Mouse (Mus musculus) midbrain, embryonic 13.5 days (tissue): ENCODE results near the gene Gata2. TPM values are rescaled to one million over a fixed set of nuclear protein-coding genes. Genes with fewer than 3 reads are reported as not detected.
A peak's percentile ranks its signal among the peaks of the same experiment; 100 is the strongest.

ENCODE experiments used
- ATAC-seq: fragments of 200-750 bp; cut with Nextera tagmentation; 2 replicates; pipeline ENCODE4 v1.8.0; 2017; ENCODE audit warnings: mild to moderate bottlenecking, moderate TSS enrichment, moderate library complexity
- H3K27ac ChIP-seq: fragments of 300-500 bp; sonication (generic); 2 replicates; pipeline ENCODE4 v1.5.1; 2015; ENCODE audit warnings: inconsistent platforms, mild to moderate bottlenecking, moderate library complexity
- H3K27me3 ChIP-seq: fragments of 300-500 bp; sonication (generic); 2 replicates; pipeline ENCODE4 v1.6.1; 2015; ENCODE audit warnings: mild to moderate bottlenecking, inconsistent platforms
- H3K36me3 ChIP-seq: fragments of 300-500 bp; sonication (generic); 2 replicates; pipeline ENCODE4 v1.6.1; 2015; ENCODE audit warnings: mild to moderate bottlenecking, inconsistent platforms
- H3K4me1 ChIP-seq: fragments of 300-500 bp; sonication (generic); replicated peaks from 2 replicates; pipeline ENCODE4 v1.6.1; 2015; ENCODE audit warnings: inconsistent platforms
- H3K4me2 ChIP-seq: fragments of 300-500 bp; sonication (generic); replicated peaks from 2 replicates; pipeline ENCODE4 v1.6.1; 2015; ENCODE audit warnings: moderate library complexity, mild to moderate bottlenecking, inconsistent platforms
- H3K4me3 ChIP-seq: fragments of 300-500 bp; sonication (generic); replicated peaks from 2 replicates; pipeline ENCODE4 v1.5.1; 2015; ENCODE audit warnings: mild to moderate bottlenecking, inconsistent platforms
- H3K9ac ChIP-seq: fragments of 300-500 bp; sonication (generic); replicated peaks from 2 replicates; pipeline ENCODE4 v1.6.1; 2015; ENCODE audit warnings: mild to moderate bottlenecking, inconsistent platforms
- H3K9me3 ChIP-seq: fragments of 300-500 bp; sonication (generic); 2 replicates; pipeline ENCODE4 v1.6.1; 2016; ENCODE audit warnings: mild to moderate bottlenecking, inconsistent platforms
- WGBS: fragments of 180-500 bp; shearing (Covaris S2); methylation state at CpG from one replicate; pipeline ENCODE4 v1.1.7; 2015; 5-methylcytosine and 5-hydroxymethylcytosine counted together
- polyA plus RNA-seq: library from polyadenylated mRNA; unstranded; fragments of >200 nt; fragmentation: Nextera tagmentation; extraction: Ambion mirVana; gene quantifications from 2 replicates; pipeline ENCODE4 v1.2.1, GENCODE M21; 2015

Gata2 gene
- polyA plus RNA-seq, 1 experiment from 2014 or later, result 38.1 TPM

DNA sequence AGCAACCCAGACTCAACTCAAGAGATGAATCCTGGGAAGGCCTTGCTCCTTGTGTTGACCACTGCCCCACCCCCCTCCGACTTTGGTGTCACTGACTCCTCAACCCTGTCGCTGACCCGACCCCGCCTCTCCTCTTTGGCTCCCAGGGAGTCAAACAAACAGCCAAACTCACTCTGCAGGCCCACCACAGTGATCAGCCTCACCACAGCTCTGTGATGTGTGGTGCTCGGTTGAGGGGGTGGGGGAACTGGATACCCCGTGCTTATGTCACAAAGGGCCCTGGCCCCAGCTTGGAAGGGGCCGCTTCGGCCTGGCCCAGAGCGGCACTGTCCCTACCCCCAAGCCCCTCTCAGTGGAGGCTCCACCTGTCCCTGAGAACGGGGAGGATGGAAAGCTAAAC, 28.3 kb downstream of the Gata2 start, which contains the start of gene Dnajb8:
Dnajb8 (plus strand) TSS at position 301 of the 400 bp plus-strand sequence.
- ATAC-seq, result no peak
- H3K4me2 ChIP-seq, result no peak within 1 kb of the TSS
- WGBS, result 46% methylated on average over 10 of the region's 10 CpGs
- peaks cover 11% of the 10 kb centered on the region for H3K4me1 ChIP-seq
- H3K9ac ChIP-seq, result no peak within 1 kb of the TSS
- no peaks in the 10 kb centered on the region; the same call in 1 of the 2 replicates for H3K27me3 ChIP-seq
- H3K9me3 ChIP-seq, result no peaks in the 10 kb centered on the region; the same call in 1 of the 2 replicates
- H3K27ac ChIP-seq, result no peak within 1 kb of the TSS
- no peaks in the 10 kb centered on the region for H3K36me3 ChIP-seq
- no peak within 1 kb of the TSS for H3K4me3 ChIP-seq

DNA sequence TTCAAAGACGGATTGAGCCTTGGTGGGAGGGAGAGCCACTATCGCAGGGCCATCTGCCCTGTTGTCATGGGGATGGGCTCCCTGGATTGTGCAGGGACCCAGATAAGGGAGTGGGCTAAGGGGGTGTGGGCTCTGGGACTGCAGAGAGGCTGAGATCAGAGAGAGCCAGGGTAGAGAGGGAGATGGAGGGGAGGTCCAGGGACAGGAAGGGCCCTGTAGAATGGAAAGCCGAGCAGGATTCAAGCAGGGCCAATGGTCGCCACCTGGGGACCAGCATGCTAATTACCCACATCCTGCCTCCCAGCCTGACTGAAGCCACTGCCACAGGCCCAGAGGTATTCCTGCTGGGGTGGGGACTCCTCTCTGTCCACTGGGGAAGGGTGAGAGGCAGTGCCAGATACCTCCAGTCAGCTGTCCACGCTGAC, 32.9 kb downstream of the Gata2 start:
- Histone ChIP-seq H3K27ac (no peak overlapping the region), H3K36me3 (no peaks in the 10 kb centered on the region), H3K4me1 (peaks cover 14% of the 10 kb centered on the region), H3K4me2 (no peak overlapping the region), H3K9me3 (no peaks in the 10 kb centered on the region), H3K9ac (no peak overlapping the region), H3K27me3 (no peaks in the 10 kb centered on the region; the same call in 1 of the 2 replicates), H3K4me3 (no peak overlapping the region)
- WGBS, result 10% methylated on average over 5 of the region's 5 CpGs
- peak; percentile 86 for ATAC-seq

DNA sequence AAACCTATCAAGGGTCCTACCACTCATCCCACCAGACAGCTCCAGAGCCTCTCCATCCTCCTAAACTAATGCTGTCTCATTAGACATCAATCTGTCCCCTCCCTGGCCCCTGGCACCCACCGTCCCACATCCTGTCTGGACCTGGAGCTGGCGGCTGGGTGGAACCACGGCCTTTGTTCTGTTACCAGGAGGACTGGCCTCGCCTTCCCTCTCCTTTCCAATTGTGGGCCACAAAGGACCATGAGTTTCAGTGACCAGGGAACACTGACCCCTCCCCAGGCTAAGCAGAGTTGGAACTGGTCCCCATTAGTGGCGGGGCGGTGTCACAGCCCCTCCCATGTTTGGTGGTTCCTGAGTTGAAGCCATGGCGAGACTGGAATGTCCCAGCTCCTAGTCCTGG, 33.8 kb downstream of the Gata2 start:
- Histone ChIP-seq H3K4me1 (peaks cover 14% of the 10 kb centered on the region), H3K4me3 (no peak overlapping the region), H3K9ac (no peak overlapping the region), H3K27me3 (no peaks in the 10 kb centered on the region; the same call in 1 of the 2 replicates), H3K4me2 (no peak overlapping the region), H3K9me3 (no peaks in the 10 kb centered on the region), H3K27ac (no peak overlapping the region), H3K36me3 (no peaks in the 10 kb centered on the region)
- WGBS, result 62% methylated on average over 7 of the region's 7 CpGs
- ATAC-seq, result no peak

DNA sequence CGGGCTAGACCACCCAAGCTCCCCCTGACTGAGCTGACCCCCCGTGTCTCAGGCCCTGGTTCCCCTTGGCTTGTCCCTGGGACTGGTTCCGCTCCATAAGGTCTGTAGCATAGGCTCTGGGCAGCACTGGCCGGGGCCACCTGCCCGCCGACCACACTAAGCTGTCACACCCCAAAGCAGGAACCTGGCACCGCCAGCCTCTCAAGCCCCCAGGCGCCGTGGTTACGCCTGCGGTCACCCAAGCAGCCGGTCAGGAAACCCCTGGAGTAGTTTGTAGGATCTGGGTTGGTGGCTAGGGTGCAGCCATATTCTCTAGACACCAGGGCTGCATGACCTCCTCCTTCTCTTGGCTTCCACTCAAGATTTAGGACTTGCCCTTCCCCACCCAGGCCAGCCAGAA, 35.5 kb downstream of the Gata2 start:
- no peak overlapping the region for H3K4me2 ChIP-seq
- no peak overlapping the region for H3K9ac ChIP-seq
- peaks cover 12% of the 10 kb centered on the region; the same call in 1 of the 2 replicates for H3K27me3 ChIP-seq
- no peak overlapping the region for H3K4me3 ChIP-seq
- H3K27ac ChIP-seq, result no peak overlapping the region
- peaks cover 14% of the 10 kb centered on the region for H3K4me1 ChIP-seq
- 80% methylated on average over 12 of the region's 12 CpGs for WGBS
- H3K36me3 ChIP-seq, result no peaks in the 10 kb centered on the region
- no peak for ATAC-seq
- no peaks in the 10 kb centered on the region for H3K9me3 ChIP-seq

DNA sequence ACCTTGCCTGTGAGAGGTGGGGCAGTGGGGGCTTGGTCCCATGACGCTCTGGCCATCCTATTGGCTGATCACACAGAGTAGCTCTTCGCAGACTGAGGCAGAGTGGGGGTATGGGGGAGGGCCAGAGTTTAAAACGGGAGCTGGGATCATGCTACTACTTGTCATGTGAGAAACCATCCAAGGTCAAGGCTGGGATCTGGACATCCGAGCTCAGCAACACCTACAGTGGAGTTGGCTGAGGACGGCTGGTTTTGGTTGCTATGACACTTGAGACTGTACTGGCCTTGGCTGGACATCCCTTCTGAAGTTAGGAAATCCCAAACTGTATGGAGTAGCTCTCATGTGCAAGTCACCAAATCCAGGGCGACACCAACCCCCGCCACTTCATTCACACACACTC, 38.1 kb downstream of the Gata2 start:
- Histone ChIP-seq H3K9ac (no peak overlapping the region), H3K4me3 (no peak overlapping the region), H3K27ac (no peak overlapping the region), H3K27me3 (peaks cover 26% of the 10 kb centered on the region; the same call in 1 of the 2 replicates), H3K36me3 (no peaks in the 10 kb centered on the region), H3K4me1 (peaks cover 22% of the 10 kb centered on the region), H3K9me3 (no peaks in the 10 kb centered on the region), H3K4me2 (no peak overlapping the region)
- 81% methylated on average over 7 of the region's 7 CpGs for WGBS
- ATAC-seq, result no peak

DNA sequence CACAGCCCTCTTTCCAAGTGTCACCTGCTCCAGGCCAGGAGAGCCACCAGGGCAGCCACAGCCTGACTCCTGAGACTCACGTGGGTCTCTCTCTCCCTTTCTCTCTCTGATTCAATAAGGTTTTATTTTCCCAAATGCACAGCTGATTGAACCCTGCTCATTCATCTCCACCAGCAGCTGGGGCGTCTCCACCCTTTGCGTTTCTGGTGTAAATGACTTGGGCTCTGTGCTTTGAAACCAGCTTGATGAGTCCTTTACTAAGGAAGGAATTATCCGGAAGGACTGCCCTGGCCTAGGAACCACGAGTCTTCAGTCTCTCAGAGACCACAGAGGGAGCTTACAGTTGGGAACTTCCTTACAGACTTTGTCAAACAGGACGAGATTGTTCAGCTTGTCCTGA, 38.5 kb downstream of the Gata2 start:
- H3K9me3 ChIP-seq, result no peaks in the 10 kb centered on the region
- no peak overlapping the region for H3K27ac ChIP-seq
- ATAC-seq, result no peak
- no peak overlapping the region for H3K9ac ChIP-seq
- no peak overlapping the region for H3K4me3 ChIP-seq
- peaks cover 29% of the 10 kb centered on the region; the same call in 1 of the 2 replicates for H3K27me3 ChIP-seq
- H3K36me3 ChIP-seq, result no peaks in the 10 kb centered on the region
- WGBS, result 53% methylated on average over 6 of the region's 6 CpGs
- no peak overlapping the region for H3K4me2 ChIP-seq
- H3K4me1 ChIP-seq, result peaks cover 22% of the 10 kb centered on the region

DNA sequence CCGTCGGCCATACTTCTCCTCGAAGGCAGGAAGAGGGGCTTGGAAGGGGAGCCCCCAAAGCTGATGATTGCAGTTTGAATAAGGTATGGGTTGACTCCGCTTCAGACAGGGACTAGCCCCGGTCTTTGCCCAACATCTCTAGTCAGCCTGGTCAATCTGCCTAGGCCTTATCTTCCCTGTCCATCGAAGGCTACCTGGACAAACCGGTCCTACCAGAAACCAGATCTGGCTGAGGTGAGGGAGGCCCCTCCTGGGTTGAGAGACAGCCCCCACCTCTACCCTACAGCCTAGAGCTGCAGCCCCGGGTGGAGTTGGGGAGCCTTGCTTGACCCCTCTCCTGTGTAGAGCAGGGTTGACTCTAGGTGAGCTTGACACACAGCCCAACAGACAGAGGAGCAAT, 40.3 kb downstream of the Gata2 start:
- Histone ChIP-seq H3K4me3 (no peak overlapping the region), H3K27me3 (peaks cover 45% of the 10 kb centered on the region), H3K9ac (no peak overlapping the region), H3K4me1 (peaks cover 23% of the 10 kb centered on the region), H3K9me3 (no peaks in the 10 kb centered on the region), H3K4me2 (no peak overlapping the region), H3K36me3 (no peaks in the 10 kb centered on the region), H3K27ac (no peak overlapping the region)
- 84% methylated on average over 8 of the region's 8 CpGs for WGBS
- no peak for ATAC-seq

DNA sequence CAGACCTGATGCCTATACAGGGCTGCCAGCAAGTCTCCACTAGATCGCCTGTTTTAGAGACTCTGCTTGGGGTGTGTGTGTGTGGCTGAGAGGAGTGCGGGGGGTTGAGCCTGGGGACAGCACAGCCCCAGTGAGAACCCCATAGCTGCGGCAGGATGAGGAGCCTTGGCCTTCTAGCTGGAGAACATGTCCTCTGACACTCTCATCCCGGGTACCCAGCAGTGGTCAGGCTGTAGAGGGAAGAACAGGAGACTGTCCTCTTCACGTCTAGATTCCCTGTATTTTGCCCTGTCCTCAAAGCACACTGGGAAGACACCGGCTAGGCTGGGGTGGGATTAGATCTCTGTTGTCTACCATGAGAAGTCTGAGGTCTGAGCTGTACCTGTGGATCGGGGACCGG, 41.8 kb downstream of the Gata2 start:
- Histone ChIP-seq H3K36me3 (no peaks in the 10 kb centered on the region), H3K9ac (no peak overlapping the region), H3K27ac (no peak overlapping the region; the same call in 1 of the 2 replicates), H3K4me1 (peaks cover 23% of the 10 kb centered on the region), H3K27me3 (peaks cover 60% of the 10 kb centered on the region), H3K4me3 (no peak overlapping the region), H3K4me2 (peak overlapping the region; percentile 49), H3K9me3 (no peaks in the 10 kb centered on the region)
- WGBS, result 16% methylated on average over 8 of the region's 8 CpGs
- ATAC-seq, result peak; percentile 34; the same call in 1 of the 2 replicates

DNA sequence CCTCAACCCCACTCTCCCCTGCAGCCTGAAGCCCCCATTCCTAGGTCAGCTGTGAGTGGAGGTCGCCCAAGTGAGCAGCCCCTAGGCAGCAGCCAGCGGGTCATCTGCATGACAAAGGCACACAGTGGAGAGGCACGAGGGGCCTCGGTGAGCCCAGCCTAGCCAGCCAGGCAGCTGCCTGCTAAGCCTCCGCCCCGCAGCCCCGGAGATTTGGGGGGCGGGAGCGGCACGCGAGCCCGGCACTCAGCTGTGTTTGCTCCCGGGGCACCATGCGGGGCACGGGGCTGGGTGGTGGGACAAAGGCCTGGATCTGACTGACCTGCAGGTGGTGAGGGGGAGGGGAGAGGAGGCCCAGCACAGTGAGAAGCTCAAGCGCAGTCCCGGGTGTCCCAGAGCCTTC, 42.3 kb downstream of the Gata2 start:
- Histone ChIP-seq H3K4me2 (peak overlapping the region; percentile 49), H3K27me3 (peaks cover 65% of the 10 kb centered on the region), H3K4me3 (0 out of 2 replicates have a peak overlapping the region, but pooled peaks have one; percentile 13), H3K27ac (no peak overlapping the region), H3K4me1 (peaks cover 23% of the 10 kb centered on the region), H3K9me3 (no peaks in the 10 kb centered on the region), H3K36me3 (no peaks in the 10 kb centered on the region), H3K9ac (no peak overlapping the region; the same call in 1 of the 2 replicates)
- ATAC-seq, result peak; percentile 90
- WGBS, result 1% methylated on average over 17 of the region's 17 CpGs

DNA sequence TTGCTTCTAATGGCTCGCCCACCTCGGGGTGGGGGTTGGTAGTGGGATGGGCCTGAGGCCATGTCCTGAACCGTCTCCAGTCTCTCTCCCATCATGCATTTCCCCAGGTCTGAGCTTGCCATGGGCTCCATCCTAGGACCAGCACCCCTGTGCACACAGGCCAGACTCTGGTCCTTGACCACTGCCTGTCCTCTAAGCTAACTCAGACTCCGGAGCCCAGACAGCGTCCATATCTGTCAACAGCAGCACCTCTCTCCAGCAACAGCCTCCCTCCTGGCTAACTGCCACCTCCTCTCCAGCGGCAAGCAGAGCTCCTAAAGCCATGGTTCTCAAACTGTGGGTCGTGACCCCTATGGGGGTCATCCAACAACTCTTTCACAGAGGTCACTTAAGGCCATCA, 42.8 kb downstream of the Gata2 start:
- H3K4me2 ChIP-seq, result peak overlapping the region; percentile 49
- 11% methylated on average over 7 of the region's 7 CpGs for WGBS
- no peak overlapping the region for H3K27ac ChIP-seq
- H3K4me1 ChIP-seq, result peaks cover 27% of the 10 kb centered on the region
- H3K36me3 ChIP-seq, result no peaks in the 10 kb centered on the region
- H3K9me3 ChIP-seq, result no peaks in the 10 kb centered on the region
- peak; percentile 25; the same call in 1 of the 2 replicates for ATAC-seq
- H3K4me3 ChIP-seq, result 0 out of 2 replicates have a peak overlapping the region, but pooled peaks have one; percentile 13
- no peak overlapping the region; the same call in 1 of the 2 replicates for H3K9ac ChIP-seq
- H3K27me3 ChIP-seq, result peaks cover 68% of the 10 kb centered on the region

DNA sequence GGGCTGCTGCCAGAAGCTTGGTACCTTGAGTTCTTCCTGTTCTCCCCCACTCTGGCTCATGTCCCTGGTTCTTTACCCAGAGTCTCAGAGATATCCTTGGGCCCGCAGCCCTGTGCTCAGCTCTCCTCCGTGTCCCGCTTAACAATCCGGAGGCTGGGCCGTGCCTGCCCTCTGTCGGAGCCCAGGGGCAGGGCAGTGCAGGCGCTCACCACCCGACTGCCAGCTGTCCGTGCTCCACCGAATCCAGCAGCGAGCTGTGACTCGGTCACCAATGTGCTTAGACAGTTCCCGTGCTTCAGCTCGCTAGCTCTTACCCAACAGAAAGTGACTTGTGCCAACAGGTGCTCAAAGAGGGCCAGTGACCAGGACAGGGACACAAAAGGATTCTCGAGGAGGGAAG, 48.9 kb downstream of the Gata2 start:
- Histone ChIP-seq H3K36me3 (no peaks in the 10 kb centered on the region), H3K27me3 (peaks cover 47% of the 10 kb centered on the region), H3K27ac (no peak overlapping the region), H3K4me1 (0 out of 2 replicates have a peak, but pooled peaks cover 4% of the 10 kb centered on the region), H3K9me3 (no peaks in the 10 kb centered on the region), H3K4me2 (0 out of 2 replicates have a peak overlapping the region, but pooled peaks have one; percentile 1), H3K9ac (no peak overlapping the region), H3K4me3 (no peak overlapping the region)
- WGBS, result under 1% methylated on average over 15 of the region's 15 CpGs
- peak; percentile 71 for ATAC-seq

DNA sequence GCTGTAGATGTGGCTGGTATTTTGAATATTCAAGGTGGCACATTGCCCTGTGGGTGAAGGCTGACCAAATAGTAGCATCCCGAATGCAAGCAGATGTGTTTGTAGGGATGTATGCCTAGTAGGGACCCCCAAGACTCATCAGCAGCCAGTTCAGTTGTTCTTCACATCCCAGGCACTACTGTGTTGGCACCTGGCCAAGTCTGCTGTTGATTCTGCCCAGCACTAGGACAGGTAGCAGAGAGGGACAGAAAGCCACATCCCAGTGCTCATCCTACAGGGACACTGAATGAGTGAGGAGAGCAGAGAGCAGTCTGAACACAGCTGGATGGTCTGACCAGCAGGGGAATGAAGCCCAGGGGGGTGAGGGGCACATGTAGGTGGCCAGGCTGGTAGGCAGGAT, 55.5 kb downstream of the Gata2 start:
- 92% methylated on average over 1 of the region's 1 CpGs for WGBS
- Histone ChIP-seq H3K36me3 (no peaks in the 10 kb centered on the region), H3K4me1 (no peaks in the 10 kb centered on the region), H3K27me3 (no peaks in the 10 kb centered on the region), H3K4me3 (no peak overlapping the region), H3K9me3 (no peaks in the 10 kb centered on the region), H3K4me2 (no peak overlapping the region), H3K27ac (no peak overlapping the region), H3K9ac (no peak overlapping the region)
- ATAC-seq, result no peak

DNA sequence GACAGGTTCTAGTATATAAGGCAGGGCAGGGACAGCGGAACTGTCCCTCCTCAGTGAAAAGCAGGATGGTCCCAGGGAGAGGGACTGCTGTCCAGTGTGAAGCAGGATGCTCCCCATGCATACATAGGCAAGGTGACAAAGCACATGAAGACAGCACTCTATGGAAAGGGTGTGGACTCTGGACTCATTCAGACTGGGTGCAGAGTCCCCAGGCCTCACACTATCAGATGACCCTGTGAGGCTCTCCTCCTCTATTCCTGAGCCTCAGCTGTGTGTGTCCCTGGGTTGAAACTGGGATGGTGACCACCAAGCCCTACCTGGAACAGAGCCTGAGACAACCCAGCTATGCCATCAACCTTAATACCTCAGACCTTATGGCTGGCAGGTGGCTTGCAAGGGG, 57.7 kb downstream of the Gata2 start:
- no peak overlapping the region for H3K4me2 ChIP-seq
- H3K27me3 ChIP-seq, result no peaks in the 10 kb centered on the region
- 94% methylated on average over 1 of the region's 1 CpGs for WGBS
- H3K27ac ChIP-seq, result no peak overlapping the region
- no peak overlapping the region for H3K4me3 ChIP-seq
- H3K36me3 ChIP-seq, result peaks cover 3% of the 10 kb centered on the region; the same call in 1 of the 2 replicates
- H3K9ac ChIP-seq, result no peak overlapping the region
- no peak for ATAC-seq
- H3K4me1 ChIP-seq, result no peaks in the 10 kb centered on the region
- no peaks in the 10 kb centered on the region for H3K9me3 ChIP-seq
